Mouse (Mus musculus) limb, embryonic 14.5 days (tissue): ENCODE measurements around the gene Dnah2. TPM values are rescaled to one million over a fixed set of nuclear protein-coding genes. Genes with fewer than 3 reads are reported as not detected.
A peak's percentile ranks its signal among the peaks of the same experiment; 100 is the strongest.

ENCODE experiments used
- ATAC-seq: fragments of 200-750 bp; cut with Nextera tagmentation; 2 replicates; pipeline ENCODE4 v1.8.0; 2017; ENCODE audit warnings: low read depth, moderate number of reproducible peaks, moderate TSS enrichment; ENCODE audit not compliant: low FRiP score
- DNase-seq: peaks from one replicate; pipeline ENCODE4 v3.0.0-alpha.2; 2015; ENCODE audit warnings: low spot score
- H3K27ac ChIP-seq: fragments of 300-500 bp; sonication (generic); replicated peaks from 2 replicates; pipeline ENCODE4 v1.5.1; 2014; ENCODE audit warnings: low read depth, mild to moderate bottlenecking, low read length, moderate library complexity, mixed read lengths
- H3K27me3 ChIP-seq: fragments of 300-500 bp; sonication (generic); 2 replicates; pipeline ENCODE4 v1.6.1; 2014; ENCODE audit warnings: low read length, mixed read lengths; ENCODE audit not compliant: control insufficient read depth, insufficient read depth
- H3K36me3 ChIP-seq: fragments of 300-500 bp; sonication (generic); 2 replicates; pipeline ENCODE4 v1.6.1; 2014; ENCODE audit warnings: mild to moderate bottlenecking, low read length, moderate library complexity, mixed read lengths; ENCODE audit not compliant: control insufficient read depth, insufficient read depth
- H3K4me1 ChIP-seq: fragments of 300-500 bp; sonication (generic); 2 replicates; pipeline ENCODE4 v1.6.1; 2014; ENCODE audit warnings: antibody characterized with exemption, low read length, mixed read lengths; ENCODE audit not compliant: control insufficient read depth, insufficient read depth
- H3K4me2 ChIP-seq: fragments of 300-500 bp; sonication (generic); replicated peaks from 2 replicates; pipeline ENCODE4 v1.6.1; 2014; ENCODE audit warnings: low read depth, mild to moderate bottlenecking, low read length, moderate library complexity; ENCODE audit not compliant: severe bottlenecking
- H3K4me3 ChIP-seq: fragments of 300-500 bp; sonication (generic); replicated peaks from 2 replicates; pipeline ENCODE4 v1.5.1; 2014; ENCODE audit warnings: low read length
- H3K9ac ChIP-seq: fragments of 300-500 bp; sonication (generic); 2 replicates; pipeline ENCODE4 v1.6.1; 2014; ENCODE audit warnings: mild to moderate bottlenecking, low read depth, low read length, moderate library complexity; ENCODE audit not compliant: severe bottlenecking
- H3K9me3 ChIP-seq: fragments of 300-500 bp; sonication (generic); 2 replicates; pipeline ENCODE4 v1.6.1; 2016; ENCODE audit warnings: low read length; ENCODE audit not compliant: control insufficient read depth
- POLR2A ChIP-seq: fragments of 200-500 bp; IDR thresholded peaks from 2 replicates; pipeline ENCODE4 v1.8.0; 2012; ENCODE audit warnings: inconsistent platforms, mild to moderate bottlenecking, moderate library complexity, borderline replicate concordance; ENCODE audit not compliant: insufficient read depth, insufficient read length; ENCODE audit errors: extremely low read depth
- WGBS: fragments of 180-500 bp; shearing (Covaris S2); extraction: QIAGEN DNeasy Blood & Tissue Kit; methylation state at CpG from one replicate; pipeline ENCODE4 v1.1.7; 2014; 5-methylcytosine and 5-hydroxymethylcytosine counted together
- polyA plus RNA-seq, 2 experiments: library from polyadenylated mRNA; depleted of rRNA in 1 of 2; stranded (reverse) in 1 of 2; unstranded in 1 of 2; fragments of >200 nt; fragmentation: Nextera tagmentation in 1 of 2; extraction: Ambion mirVana in 1 of 2; gene quantifications; 2 replicates each; pipeline versions ENCODE4 v1.2.1 to v1.2.3; 2012 to 2014

Dnah2 gene
- polyA plus RNA-seq, 2 experiments = 4.2 to 4.7 TPM

DNA sequence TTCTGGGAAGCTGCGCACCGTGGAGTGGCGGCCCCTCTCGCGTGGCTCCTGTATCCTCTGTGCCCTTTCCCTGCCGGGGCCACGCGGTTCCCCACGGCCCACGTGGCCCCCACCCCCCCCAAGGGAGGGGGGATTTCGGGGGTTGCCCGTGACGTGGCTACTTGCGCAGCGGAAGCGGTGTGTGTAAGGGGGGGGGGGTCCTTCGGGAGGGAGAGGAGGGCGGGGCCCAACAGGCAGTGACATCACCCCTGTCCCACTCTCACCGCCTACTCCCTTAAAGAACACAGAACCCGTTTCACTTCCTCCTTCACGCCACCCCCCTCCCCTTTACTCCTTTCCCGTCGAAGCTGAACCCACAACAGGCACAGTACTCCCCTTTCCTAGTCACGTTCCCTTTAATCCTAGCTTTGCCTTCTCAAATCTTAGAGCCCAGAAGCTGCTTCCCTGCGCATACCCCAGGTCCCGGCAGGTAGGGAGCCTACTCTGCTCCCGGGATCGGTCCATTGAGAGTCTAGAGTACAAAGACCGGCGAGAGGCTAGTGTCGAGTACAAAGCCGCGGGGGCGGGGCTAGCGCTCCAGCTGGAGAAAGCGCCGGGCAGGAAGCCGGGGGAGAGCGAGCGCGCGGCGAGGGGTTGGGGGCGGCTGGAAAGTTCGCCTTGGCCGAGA is 139.4 kb downstream of the Dnah2 start:
- peaks cover 59% of the 10 kb centered on the region for H3K36me3 ChIP-seq
- peak overlapping the region; percentile 81 for H3K4me2 ChIP-seq
- H3K27me3 ChIP-seq = no peaks in the 10 kb centered on the region
- ATAC-seq (peak; percentile 67), DNase-seq (peak; percentile 85)
- H3K9me3 ChIP-seq = no peaks in the 10 kb centered on the region
- peak overlapping the region; percentile 76 for H3K4me3 ChIP-seq
- H3K27ac ChIP-seq = peak overlapping the region; percentile 92
- TF ChIP-seq POLR2A = 0 out of 2 replicates have a peak, but pooled peaks have one; percentile 14
- H3K4me1 ChIP-seq = peaks cover 33% of the 10 kb centered on the region
- peak overlapping the region; percentile 81 for H3K9ac ChIP-seq
- WGBS = under 1% methylated on average over 34 of the region's 46 CpGs

- Histone ChIP-seq H3K9me3 (no peaks in the 10 kb centered on the region), H3K4me2 (peak overlapping the region; percentile 81), H3K9ac (peak overlapping the region; percentile 81), H3K27ac (peak overlapping the region; percentile 92), H3K4me1 (peaks cover 26% of the 10 kb centered on the region), H3K4me3 (peak overlapping the region; percentile 76), H3K36me3 (peaks cover 66% of the 10 kb centered on the region), H3K27me3 (no peaks in the 10 kb centered on the region)
- ATAC-seq = peak; percentile 70
- WGBS = 3% methylated on average over 33 of the region's 33 CpGs
- TF ChIP-seq POLR2A = no peak
- DNase-seq = peak; percentile 93
These were observed 140.2 kb downstream of the Dnah2 start for GRCm38 (mm10) chr11:69408541-69409377.

DNA sequence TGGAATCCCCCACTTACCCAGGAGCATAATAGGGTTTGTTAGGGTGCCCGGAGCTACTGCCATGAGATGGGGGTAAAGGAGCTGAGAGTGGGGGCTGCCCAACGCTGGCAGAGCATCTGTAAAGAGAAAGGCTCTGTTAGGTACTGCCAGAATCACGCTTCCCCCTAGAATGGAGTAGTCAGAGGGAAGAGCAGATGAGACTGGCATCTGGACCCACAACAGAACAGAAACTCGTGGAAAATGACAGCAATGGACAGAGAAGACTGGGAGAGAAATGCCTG is 141.2 kb downstream of the Dnah2 start:
- H3K4me1 ChIP-seq = peaks cover 15% of the 10 kb centered on the region
- H3K27me3 ChIP-seq = no peaks in the 10 kb centered on the region
- no peak for DNase-seq
- no peak overlapping the region for H3K4me3 ChIP-seq
- H3K27ac ChIP-seq = no peak overlapping the region
- TF ChIP-seq POLR2A = no peak
- no peak for ATAC-seq
- H3K36me3 ChIP-seq = peaks cover 68% of the 10 kb centered on the region
- 0 out of 2 replicates have a peak overlapping the region, but pooled peaks have one; percentile 81 for H3K9ac ChIP-seq
- no peaks in the 10 kb centered on the region for H3K9me3 ChIP-seq
- 84% methylated on average over 4 of the region's 4 CpGs for WGBS
- no peak overlapping the region for H3K4me2 ChIP-seq

GRCm38 (mm10) chr11:69406867-69407723 is 141.8 kb downstream of the Dnah2 start:
- DNase-seq = no peak
- H3K4me3 ChIP-seq = no peak overlapping the region
- H3K4me1 ChIP-seq = peaks cover 9% of the 10 kb centered on the region
- H3K4me2 ChIP-seq = no peak overlapping the region
- ATAC-seq = no peak
- no peaks in the 10 kb centered on the region for H3K9me3 ChIP-seq
- H3K27me3 ChIP-seq = no peaks in the 10 kb centered on the region
- peaks cover 67% of the 10 kb centered on the region for H3K36me3 ChIP-seq
- no peak overlapping the region for H3K27ac ChIP-seq
- H3K9ac ChIP-seq = no peak overlapping the region
- 88% methylated on average over 16 of the region's 16 CpGs for WGBS
- TF ChIP-seq POLR2A = no peak

DNA sequence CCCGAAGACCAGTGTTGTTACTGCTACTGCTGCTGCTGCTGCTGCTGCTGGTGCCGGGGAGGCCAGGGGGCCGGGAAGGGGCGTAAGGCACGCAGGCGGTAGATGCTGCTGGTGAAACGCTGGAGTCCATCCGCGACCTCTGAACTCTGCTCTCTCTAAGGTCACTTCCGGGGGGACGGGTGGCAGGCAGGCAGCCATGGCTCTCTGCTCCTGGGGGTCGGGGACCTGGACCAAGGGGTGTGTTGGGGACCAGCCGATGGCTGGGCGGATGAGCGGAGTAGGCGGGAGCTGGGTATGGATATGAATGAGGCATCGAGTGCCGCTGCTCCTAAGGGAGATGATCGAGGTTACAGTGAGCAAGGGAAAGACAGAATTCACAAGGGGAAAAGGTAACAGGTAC is 142.6 kb downstream of the Dnah2 start:
- ATAC-seq (no peak), DNase-seq (no peak)
- peaks cover 3% of the 10 kb centered on the region; the same call in 1 of the 2 replicates for H3K4me1 ChIP-seq
- H3K4me3 ChIP-seq = no peak overlapping the region
- H3K27ac ChIP-seq = no peak overlapping the region
- peaks cover 70% of the 10 kb centered on the region for H3K36me3 ChIP-seq
- 89% methylated on average over 19 of the region's 19 CpGs for WGBS
- no peak for TF ChIP-seq POLR2A
- H3K9me3 ChIP-seq = no peaks in the 10 kb centered on the region
- H3K27me3 ChIP-seq = no peaks in the 10 kb centered on the region
- H3K9ac ChIP-seq = no peak overlapping the region
- H3K4me2 ChIP-seq = no peak overlapping the region
